Mouse (Mus musculus): ENCODE results near the gene Gm20388.

- TF ChIP-seq GATA1 (IDR thresholded peaks at IDR 0.05; ENCODE audit: low read length) = no peak
- no peak for TF ChIP-seq TAL1 (IDR thresholded peaks at IDR 0.05; ENCODE audit: low read length)
Observed at GRCm38 (mm10) chr8:121952122-121952521, 2041.5 kb downstream of the Gm20388 start.

Data from erythroblast, embryonic 14.5 days (primary cell).